Mouse (Mus musculus) neural tube, embryonic 10.5 days (tissue): ENCODE measurements around the gene Ntm.
A peak's percentile ranks its signal among the peaks of the same experiment; 100 is the strongest.

ENCODE experiments used
- DNase-seq: peaks from one replicate; pipeline ENCODE4 v3.0.0-alpha.2; 2017; ENCODE audit warnings: low spot score; ENCODE audit errors: extremely low spot score

The Ntm gene

DNA sequence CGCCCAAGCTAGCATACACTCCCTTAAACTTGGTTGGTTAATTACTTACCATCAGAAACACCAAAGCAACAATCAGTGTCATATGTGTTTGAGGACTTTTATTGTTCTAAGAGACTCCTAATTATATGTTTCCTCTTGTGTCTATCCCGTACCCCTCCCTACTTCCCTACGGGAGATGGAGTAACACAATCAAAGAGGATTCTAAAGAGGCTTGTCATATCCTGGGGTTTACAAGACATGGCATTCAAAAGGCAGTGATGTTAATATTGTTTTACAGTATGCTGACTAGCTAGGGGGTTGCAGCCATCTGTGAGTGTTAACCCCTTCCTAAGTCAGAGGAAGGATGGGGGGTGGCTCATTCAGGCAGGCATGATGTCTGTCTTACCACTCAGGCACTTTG, 715.1 kb downstream of the Ntm start:
- no peak for DNase-seq

DNA sequence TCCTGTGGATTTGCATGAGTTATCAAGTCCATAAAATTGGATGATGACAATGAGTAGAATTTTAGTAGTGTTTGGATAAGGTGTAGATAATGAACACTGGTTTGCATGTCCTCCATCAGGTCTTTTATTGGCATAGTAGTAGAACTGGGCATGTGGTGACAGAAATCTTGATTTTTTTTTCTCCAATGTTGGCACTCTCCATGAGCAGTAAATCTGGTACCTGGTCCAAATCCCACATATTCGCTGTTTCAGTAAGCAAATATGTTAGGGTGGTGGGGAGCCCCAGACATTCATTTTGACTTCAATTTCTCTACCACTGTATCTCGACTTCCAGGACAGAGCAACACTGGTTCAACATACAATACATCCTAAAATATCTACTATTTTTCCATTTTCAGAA, 718.9 kb downstream of the Ntm start:
- DNase-seq: no peak

DNA sequence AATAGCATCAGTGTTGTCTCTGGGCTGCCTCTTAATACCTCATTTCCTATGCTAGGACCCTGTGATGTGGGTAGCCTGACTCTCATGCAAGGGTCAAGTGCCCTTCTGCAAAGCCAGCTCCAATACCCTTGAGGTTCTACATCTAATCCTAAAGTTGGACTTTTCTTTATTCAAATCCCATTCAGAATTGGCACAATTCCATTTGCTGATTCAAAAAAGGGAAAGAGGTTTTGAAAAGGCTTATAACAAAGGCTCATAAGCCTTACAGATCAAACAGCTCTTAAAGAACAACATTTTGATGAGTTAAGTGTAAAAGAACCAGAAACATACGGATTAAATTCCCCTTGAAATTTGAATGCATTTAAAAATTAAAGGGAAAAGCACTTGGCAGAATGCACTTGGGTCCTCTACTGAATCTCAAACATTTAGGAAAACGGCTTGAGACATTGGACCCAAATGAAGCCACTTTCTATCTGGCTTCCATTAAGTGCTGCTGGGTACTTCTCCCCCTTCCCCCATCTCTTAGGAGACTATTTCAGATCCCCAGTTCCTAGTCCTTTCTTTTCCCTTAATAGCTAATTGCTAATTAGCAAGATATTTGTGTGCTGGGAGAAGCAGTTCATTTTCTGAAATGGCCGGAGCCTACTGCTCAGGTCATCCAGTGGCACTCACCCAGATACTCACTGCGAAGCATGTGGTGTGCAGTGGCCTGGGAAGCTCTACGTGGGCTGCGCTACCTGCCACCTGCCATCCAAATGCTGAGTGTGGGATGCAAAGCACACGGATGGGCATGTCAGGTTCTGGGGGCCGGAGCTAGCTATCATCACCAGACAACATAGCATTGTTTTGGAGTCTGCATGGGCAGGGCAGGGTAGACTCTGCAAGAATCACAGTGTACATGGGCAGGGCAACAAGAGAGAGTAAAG, 720.2 kb downstream of the Ntm start:
- no peak for DNase-seq

DNA sequence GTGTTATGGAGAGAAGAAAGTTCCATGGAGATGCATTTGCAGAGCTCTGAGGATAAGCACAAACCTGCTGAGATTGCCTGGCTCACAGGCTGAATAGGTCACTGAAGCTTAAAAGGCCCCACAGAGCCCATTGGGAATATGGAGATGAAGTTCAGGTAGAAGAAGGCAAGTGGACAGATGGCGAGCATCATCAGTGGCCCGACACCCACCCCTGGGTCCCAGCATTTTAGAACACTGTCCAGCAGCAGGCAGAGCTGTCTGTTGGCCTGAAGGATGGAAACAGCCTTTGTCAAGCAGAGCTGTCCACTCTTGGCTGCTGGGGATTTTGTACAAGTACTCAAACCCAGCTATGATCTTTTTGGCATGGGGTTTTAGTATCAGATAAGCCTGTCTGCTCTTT, 722.1 kb downstream of the Ntm start:
- no peak for DNase-seq

DNA sequence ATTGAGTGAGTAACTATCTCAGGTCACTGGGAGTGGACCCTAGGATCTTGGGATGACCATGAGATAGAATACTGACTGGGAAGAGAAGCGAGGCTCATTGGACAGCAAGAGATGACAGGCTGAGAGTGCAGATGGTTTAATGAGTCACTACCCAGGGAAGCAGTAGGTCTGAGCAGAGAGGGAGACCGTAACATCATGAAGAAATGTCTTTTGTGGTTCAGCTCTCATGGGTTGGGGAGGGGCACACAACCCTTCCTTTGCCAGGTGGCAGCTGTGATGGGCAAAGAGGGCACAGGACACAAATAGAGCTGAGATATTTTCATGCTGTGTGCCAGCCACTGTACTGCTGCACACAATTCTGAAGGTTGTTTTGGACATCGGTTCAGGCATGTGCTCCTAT, 724.0 kb downstream of the Ntm start:
- no peak for DNase-seq

DNA sequence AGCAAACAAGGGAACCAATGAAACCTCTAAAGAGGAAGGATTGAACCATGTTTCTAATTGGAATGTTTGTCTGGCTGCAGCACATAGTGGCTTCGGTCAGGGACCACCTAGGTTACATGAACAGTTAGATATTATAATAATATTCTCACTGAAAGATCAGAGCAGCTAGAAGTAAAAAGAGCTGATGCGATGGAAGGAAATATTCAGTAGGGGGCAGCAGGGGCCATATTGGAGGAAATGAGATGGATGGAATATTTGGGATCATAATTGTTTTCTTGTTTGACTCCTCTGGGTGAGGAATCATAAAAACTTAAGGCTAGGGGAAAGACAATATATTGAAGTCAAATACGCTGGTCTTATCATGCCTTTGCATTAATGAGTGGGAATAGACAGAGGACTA, 726.2 kb downstream of the Ntm start:
- no peak for DNase-seq

DNA sequence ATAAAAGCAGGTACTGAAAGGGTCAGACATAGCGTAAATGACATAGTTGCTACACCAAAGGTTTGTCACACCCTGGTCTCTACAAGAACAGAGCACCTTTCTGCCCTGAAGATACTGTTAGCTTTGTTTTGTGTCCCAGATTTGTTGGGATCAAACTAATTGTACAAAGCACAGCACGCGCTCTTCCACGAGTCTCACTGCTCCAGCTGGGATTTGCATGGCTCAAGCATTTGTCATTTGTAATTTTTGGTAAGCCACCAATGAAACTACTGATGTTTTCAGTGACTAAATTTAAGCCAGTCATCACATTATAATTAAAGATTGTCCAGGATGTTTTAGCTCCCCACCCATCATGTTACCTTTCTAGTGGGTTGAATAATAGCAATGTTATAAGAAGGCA, 735.2 kb downstream of the Ntm start:
- DNase-seq: no peak

DNA sequence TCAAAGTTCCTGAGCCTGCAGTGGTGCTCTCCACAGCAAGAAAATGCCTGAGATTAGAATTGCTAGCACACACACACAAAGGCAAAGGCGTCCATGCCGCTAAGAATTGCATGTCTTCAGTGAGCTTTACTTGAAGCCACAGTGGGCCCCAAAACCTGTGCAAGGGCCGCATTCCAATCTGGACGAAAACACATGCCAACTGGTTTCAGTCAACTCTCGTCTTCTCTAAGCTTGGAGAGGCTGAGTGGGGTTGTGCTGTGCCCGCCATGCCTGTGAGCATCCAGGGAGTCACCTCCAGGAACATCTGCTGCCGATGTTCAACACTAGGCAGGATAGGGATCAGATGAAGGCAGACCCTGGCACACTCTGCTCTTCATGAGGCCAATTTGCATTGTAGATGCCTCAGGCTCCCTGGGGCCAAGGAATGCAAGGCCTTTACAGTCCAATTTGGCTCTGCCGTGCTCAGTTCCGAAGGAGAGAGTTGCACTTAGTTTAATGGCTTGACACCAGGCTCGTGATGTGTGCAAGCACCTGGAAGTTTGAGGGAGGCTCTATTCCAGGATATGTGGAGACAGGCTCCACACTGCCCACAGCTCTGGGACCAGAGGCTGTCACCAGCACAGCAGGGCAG, 739.9 kb downstream of the Ntm start:
- DNase-seq: no peak

DNA sequence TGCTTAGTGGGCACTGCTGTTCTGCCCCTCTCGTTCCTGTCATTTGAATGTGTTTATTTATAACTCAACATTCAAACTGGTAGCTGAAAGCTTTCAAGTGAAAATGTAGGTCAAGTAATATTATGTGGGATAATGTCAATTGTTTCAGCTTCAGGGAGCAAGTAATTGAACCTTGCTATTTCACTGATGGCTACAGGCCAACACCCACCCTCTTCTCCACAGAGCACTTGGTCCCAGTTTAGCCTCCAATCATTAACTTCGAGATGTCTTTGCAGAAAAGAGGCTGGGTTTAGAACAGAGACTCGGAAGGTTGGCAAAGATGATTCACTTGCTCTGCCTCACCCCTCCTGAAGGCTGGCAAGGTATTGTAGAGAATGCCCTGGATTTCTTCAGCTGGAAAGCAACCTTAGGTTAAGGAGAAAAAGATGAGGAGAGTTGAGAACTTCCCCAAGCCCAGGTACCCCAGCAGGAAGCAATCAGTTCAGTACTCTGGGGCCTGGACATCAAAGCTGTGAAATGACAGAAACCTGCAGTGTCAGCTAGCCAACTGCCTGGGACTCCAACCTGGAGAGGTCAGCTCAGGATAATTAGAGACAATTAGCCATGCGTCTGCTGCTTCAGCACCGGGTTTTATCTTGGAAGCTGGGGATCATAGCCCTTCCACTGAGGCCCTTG, 741.9 kb downstream of the Ntm start:
- DNase-seq: no peak

DNA sequence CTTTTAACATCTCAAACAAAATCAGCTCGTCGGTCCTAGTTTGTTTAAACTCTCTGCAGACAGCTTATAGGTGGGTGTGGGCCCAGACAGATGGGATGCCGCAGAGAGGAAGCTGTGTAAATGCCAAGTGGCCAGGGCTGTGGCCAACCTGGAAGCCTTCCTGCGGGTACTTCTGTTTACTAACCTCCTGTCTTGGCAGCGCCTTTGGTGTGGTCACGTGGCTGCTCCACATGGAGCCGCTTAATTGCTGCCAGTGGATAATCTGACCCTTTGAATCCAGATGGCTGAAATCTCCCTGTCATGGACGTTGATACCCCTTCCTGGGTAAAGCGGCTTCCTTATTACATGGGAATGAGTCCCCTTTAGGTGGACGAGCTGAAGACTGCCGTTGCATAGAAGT, 742.4 kb downstream of the Ntm start:
- DNase-seq: no peak

DNA sequence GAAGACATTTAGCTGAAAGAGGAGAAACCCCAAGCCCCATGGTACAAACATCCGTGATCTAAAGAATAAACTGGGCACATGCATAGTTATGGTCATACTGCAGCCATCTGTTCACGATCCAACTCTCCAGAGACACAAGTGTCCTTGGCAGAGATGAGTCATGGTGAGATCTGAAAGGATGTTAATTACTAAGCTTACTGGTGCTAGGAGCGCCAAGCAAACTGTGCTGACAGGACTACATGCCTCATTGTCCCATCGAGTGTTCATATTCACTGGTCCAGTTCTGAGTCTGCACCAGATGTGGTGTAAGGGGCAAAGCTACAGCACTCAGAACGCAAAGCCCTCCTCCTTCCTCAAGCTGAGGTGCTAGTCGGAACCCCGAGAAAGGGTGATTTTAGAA, 745.0 kb downstream of the Ntm start:
- no peak for DNase-seq

DNA sequence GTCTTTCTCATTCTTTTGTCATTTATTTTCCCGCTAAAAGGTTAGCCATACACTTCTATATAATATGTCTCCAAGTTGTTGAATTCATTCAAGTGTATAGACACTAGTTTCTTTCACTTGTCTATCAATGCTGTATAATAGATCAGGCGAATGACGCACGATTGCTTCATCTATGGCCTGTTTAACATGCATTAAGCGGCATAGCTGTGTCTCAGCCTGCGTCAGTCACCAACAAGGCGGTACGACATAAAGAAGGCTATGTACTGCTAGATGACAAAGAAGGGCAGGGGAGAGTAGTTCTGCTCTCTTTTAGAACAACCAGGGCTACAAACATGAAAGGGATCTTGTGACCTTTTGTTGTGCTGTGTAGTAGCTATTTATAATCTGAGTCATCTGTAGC, 746.4 kb downstream of the Ntm start:
- DNase-seq: no peak

DNA sequence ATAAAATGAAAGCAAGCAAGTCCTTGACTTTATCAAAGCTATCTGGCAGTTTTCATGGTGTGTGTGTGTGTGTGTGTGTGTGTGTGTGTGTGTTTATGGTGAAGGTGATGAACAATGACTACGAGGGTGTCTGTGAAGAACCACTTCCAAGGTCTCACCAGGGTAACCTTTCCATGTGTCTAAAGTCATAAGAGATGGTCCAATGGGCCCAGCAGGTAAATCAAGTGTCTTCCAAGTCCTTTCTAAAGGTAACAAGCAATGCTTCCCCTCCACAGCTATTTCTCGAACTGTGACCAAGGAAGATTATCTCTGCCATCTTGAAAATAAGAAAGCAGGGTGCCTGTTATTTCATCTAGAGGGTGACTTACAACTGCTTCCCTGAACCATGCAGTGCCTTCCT, 747.1 kb downstream of the Ntm start:
- DNase-seq: no peak

DNA sequence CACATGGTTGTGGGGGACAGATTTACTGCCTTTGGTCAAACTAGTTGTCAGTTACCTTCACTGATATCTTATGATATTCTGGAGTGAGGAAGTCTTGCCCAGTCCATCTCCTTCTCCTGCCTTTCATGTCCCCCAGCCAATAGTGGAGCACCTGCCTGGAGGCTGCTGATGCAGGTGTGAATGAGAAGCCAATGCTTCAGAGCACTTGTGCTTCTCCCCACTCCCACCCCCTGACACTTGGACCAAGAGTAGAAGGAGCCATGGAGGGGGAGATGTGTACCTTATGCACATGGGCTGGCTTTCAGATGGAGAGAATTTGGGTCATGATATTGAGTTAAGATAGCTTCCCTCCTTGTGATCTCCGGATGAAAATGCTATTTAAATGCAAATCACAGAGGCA, 747.7 kb downstream of the Ntm start:
- DNase-seq: no peak

DNA sequence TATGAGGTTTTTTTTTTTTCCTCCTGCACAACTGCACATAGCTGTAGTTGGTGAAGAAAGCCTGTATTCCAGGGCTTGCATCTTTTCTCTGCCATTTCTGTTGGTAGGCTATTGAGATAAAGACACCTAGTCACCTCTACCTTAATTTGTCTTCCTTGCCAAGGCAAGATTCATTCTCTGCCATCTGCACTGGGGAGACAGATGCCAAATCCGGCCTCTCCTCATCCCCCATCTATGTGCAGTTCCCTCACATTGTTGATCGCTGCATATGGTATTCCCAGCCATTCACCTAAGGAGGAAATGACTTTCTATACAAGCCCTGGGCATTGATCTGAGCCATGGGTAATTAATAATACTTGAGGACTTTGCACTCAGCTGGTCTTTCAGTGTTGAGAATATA, 753.7 kb downstream of the Ntm start:
- no peak for DNase-seq

DNA sequence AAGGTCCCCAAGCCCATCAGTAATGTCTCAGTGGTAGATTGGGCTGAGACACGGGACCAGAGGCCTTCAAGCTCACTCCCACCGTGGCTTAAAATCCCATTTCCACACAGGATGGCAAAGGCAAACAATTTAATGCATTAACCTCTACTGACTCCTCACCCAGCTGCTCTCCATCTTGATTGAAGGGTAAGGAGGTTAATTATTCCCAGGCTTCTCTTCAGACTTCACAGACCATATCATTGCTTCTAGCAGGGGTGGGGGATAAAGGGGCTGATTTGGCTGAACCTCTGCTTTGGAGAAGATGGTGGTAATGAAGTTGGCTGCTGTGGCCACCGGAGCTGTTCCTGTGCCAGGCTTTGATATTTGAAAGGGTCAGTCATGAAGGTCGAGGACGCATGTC, 754.8 kb downstream of the Ntm start:
- no peak for DNase-seq

DNA sequence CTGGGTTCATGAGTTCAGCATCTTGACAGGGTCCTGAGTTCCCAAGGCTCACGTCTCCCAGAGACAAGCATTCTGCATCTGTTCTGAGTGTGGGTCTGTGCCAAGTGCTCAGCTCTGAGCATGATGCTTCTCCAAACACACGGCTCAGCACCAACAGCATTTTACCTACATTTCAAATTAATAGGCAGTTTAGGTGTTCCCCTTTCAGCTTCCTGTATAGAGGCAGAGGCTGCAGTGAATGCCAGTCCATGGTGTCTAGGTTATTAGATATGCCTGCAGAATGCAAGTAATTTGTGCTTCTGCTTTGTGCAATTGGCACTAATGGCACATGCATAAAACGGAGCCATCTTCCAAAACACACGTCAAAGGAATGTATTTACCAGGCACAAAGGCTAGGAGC, 757.3 kb downstream of the Ntm start:
- DNase-seq: no peak

DNA sequence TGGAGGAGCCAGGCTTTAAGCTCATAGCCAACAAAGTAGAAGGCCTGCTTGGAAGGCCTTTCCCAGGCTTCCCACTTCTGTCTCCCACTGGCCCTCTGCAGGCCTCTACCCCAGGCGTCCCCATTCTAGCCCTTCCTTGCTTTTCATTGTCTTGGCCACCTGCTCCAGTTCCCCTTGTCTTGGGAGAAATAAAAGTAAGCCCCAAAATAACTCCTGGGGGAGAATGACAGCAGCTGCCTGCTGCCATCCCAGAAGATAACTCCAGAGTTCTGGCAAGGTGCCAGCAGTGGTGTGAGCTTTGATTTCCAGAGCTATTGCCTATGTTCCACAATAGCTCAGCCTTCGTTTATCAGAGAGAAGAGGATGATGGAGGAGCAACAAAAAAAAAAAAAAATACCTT, 760.7 kb downstream of the Ntm start:
- DNase-seq: no peak

DNA sequence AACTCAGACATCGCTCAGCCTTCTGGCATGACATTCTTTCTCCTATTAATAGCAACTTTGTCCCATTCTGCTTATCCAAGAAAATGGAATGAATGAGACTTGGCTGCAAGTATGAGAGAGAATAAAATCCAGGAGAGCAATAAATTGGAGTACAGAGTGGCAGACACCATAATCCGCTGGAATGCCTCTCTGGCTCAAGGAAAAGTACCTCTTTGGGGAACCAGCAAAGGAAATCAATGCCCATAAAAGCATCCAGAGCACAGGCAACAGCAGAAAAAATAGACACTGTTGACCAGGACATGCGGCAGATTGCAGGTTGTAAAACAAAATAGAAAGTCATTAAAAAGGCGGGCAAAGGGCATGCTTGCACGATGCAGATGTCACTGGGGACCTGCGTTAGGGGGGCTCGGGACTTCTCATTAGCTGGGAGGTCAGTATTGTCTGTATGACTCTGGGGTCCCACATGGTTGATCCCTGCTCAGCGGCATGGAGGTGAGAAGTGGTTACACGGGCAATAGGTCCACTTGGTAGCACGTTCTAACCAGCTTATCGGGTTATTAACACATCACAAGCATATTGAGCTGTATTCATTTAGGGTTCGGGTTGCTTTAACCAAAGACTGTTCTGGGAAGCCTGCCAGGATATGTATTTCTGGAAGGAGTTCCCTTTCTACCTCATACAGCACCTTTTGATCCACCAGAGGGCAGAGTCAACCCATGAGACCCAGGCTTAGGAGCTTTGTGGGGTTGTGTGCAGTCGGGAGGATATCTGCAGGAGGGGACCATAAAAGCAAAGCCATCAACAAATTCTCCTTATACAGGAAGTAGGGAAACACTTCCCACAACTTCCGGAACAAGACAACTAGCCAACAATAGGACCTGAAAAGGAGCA, 761.5 kb downstream of the Ntm start:
- DNase-seq: peak; percentile 35

DNA sequence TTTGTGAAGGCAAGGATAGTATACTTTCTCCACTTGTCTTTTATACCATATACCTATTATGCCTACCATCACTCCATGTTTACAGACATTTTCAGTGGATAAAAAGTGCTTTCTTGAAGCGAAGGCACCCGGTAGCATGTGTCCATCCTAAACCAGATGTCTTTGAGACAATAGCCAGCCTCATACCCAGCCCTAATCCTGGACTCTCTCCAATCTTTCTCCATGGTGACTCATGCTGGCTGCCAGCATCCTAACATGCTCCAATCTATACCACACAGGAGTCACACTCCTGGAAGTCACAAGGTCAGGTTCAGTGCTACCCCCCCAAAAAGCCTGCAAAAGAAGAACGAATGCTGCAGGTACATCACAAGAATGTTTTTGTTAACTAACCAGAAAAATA, 765.9 kb downstream of the Ntm start:
- DNase-seq: no peak

DNA sequence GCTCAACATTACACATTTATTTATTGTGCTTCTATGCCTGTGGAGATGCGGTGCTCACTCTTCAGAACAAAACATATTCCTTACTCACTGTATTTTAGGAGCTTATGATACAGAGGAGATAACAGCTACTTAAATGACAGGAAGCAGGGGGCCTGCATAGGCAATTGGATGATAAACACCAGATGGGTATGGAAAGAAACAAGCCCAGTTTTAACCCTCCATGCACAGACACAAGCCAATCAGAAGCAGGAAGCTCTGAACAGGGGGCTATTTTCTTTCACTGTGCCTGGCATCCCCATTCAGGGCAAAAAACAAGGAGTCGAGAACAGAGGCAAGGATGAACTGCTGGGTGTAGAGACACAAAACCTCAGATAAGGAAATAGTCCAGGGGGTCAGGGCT, 768.7 kb downstream of the Ntm start:
- no peak for DNase-seq

DNA sequence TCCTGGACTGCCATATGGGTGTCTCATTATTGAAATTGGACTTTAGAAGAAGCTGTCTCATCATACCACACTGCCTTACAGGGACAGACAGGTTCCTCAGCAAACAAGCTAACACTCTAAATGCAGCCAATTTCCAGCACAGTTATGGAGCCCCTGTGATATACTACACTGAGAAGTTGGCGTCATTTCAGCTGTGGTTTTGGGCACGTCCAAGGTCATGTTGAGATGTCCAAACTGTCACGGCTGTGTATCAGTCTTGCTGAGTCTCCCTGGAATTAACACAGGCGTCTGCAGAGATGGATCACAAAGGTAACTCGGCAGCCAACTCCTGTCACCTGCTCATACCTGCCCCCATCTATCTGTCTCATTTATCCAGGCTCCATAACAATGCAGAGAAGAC, 779.9 kb downstream of the Ntm start:
- no peak for DNase-seq
